15 mouse cellular contexts compared by ENCODE assay signal in the genomic region with DNA sequence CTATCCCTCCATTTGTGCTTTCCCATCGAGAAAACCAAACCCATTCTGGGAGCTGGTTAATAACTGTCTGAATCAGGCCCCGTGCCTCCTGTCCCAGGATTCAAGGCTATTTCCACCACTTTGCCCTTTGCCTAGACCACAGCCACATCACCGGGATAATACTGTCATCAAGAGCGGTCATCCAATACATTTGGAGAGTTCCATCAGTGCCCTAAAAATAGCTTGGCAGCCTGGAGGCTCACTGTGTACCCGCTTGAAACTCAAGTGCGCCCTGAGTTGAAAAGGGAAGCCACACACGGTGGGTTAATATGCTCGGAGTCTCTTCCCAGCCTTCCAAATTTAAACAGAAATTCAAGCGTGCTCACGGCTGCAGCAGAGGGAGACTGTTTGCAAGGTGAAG. TPM values are rescaled to one million over a fixed set of nuclear protein-coding genes. Genes with fewer than 3 reads are reported as not detected.
A peak's percentile ranks its signal among the peaks of the same experiment; 100 is the strongest.
DNase-seq lines count a peak whose midpoint lies in the region; ATAC-seq and TF ChIP-seq lines count a peak whose summit lies in the region.
"Had no signal": no experiment of that assay in that cellular context is flagged by ENCODE, and none has a peak within 500 bp of the region (broad histone marks: within the 10 kb centered on the region; RNA-seq: fewer than 3 reads in every experiment).

No protein-coding gene starts in this region.

- H3K4me1 ChIP-seq in forebrain, embryonic 15.5 days = peaks cover 8% of the 10 kb centered on the region; the same call in 1 of the 2 replicates

- H3K36me3 ChIP-seq in forebrain, embryonic 15.5 days = no peaks in the 10 kb centered on the region
- H3K36me3 ChIP-seq: embryonic facial prominence, embryonic 15.5 days; midbrain, embryonic 12.5 days; stomach, embryonic 15.5 days had no signal

- 72% methylated on average over 10 of the region's 10 CpGs for WGBS in forebrain, embryonic 15.5 days

- intact Hi-C loops in gastrocnemius, adult 2 months (cut with DNase I) = loop anchor here (5.0 kb wide), 1 partner anchor 66 kb away; no protein-coding TSS in a partner anchor
- intact Hi-C loops in heart, postnatal 10 days (cut with DNase I) = no loop called here
- intact Hi-C loops in left cerebral cortex, postnatal 14 days (cut with DNase I) = loop anchor here (10.0 kb wide), 1 partner anchor 251 kb away; a partner anchor contains a TSS

- H3K9me3 ChIP-seq in forebrain, embryonic 15.5 days = no peaks in the 10 kb centered on the region
- H3K9me3 ChIP-seq: embryonic facial prominence, embryonic 15.5 days; midbrain, embryonic 12.5 days; stomach, embryonic 15.5 days had no signal

- peak overlapping the region; percentile 52 for H3K4me3 ChIP-seq in gastrocnemius, adult 2 months
- no peak overlapping the region for H3K4me3 ChIP-seq in forebrain, embryonic 15.5 days
- H3K4me3 ChIP-seq: embryonic facial prominence, embryonic 15.5 days; midbrain, embryonic 12.5 days; stomach, embryonic 15.5 days had no signal

- H3K27ac ChIP-seq in gastrocnemius, adult 2 months = peak overlapping the region; percentile 98
- no peak overlapping the region for H3K27ac ChIP-seq in forebrain, embryonic 15.5 days (replicated peaks)
- H3K27ac ChIP-seq: embryonic facial prominence, embryonic 15.5 days; midbrain, embryonic 12.5 days; stomach, embryonic 15.5 days had no signal

- no peaks in the 10 kb centered on the region for H3K27me3 ChIP-seq in forebrain, embryonic 15.5 days
- H3K27me3 ChIP-seq: stomach, embryonic 15.5 days had no signal

- H3K9ac ChIP-seq in forebrain, embryonic 15.5 days (replicated peaks) = no peak overlapping the region
- H3K9ac ChIP-seq: embryonic facial prominence, embryonic 15.5 days; midbrain, embryonic 12.5 days; stomach, embryonic 15.5 days had no signal

- no peak overlapping the region for H3K4me2 ChIP-seq in forebrain, embryonic 15.5 days (replicated peaks)
- H3K4me2 ChIP-seq: embryonic facial prominence, embryonic 15.5 days; midbrain, embryonic 12.5 days; stomach, embryonic 15.5 days had no signal

- TF ChIP-seq CTCF in gastrocnemius, adult 2 months (IDR thresholded peaks at IDR 0.05) = no peak

- ATAC-seq in forebrain, embryonic 15.5 days (replicated peaks) = no peak
- ATAC-seq: activated CD4-positive, CD25-positive, alpha-beta regulatory T cell, adult 4 months had no signal

- DNase-seq in gastrocnemius, adult 2 months = peak; percentile 79
- no peak for DNase-seq in gastrocnemius, postnatal 10 days
- peak; percentile 38 for DNase-seq in brain, adult 2 months (ENCODE audit: low read depth, low spot score)
- DNase-seq in heart, adult 8-10 months (ENCODE audit: low spot score) = peak; percentile 70
- DNase-seq in heart, postnatal 10 days = peak; percentile 77 to 84
- no peak for DNase-seq in ovary, adult 18-20 months (ENCODE audit: low spot score)
- DNase-seq in left cerebral cortex, postnatal 14 days (ENCODE audit: low spot score in 2 of 2) = no peak
- DNase-seq: kidney, postnatal 36 days; layer of hippocampus, postnatal 36 days; right cerebral cortex, postnatal 4 days had no signal

RNA-seq across cellular contexts. Expression of a gene that starts 4.6 kb away (rescaled TPM):
- total RNA-seq in gastrocnemius, adult 2 months (2021) = 100 to 1,000 TPM; 163 to 196 TPM
- 100 to 1,000 TPM; 170 to 193 TPM for total RNA-seq in gastrocnemius, postnatal 10 days (2021)
- 100 to 1,000 TPM; 174 to 207 (median 195) TPM for total RNA-seq in heart, adult 8-10 months (2022)
- total RNA-seq in heart, postnatal 10 days (2021) = 100 to 1,000 TPM; 225 to 282 TPM
- 9.4 and 9.7 TPM in 2 replicates for polyA plus RNA-seq in forebrain, embryonic 15.5 days (2015; fragmentation: Nextera tagmentation; extraction: Ambion mirVana)
- 10 to 100 TPM; 23.1 to 32.6 TPM for total RNA-seq in left cerebral cortex, postnatal 14 days (2021)
- polyA plus RNA-seq: activated CD4-positive, CD25-positive, alpha-beta regulatory T cell, adult 4 months had no signal

Comparison
In these comparisons a context has a peak if more than half of its experiments do, and no peak if none do; other contexts are left out.
1. DNase-seq: peak in gastrocnemius, adult 2 months (single experiment), brain, adult 2 months (single experiment), heart, adult 8-10 months (single experiment) and heart, postnatal 10 days (2 of 2); none in gastrocnemius, postnatal 10 days (single experiment), ovary, adult 18-20 months (single experiment) and left cerebral cortex, postnatal 14 days (0 of 2).
2. RNA of a gene that starts 4.6 kb away (total RNA-seq): 225 to 282 TPM in heart, postnatal 10 days, 174 to 207 TPM in heart, adult 8-10 months, 163 to 196 TPM in gastrocnemius, adult 2 months and 170 to 193 TPM in gastrocnemius, postnatal 10 days; 23.1 to 32.6 TPM in left cerebral cortex, postnatal 14 days; every median in the first group is over 4 times any median in the second.